Mouse (Mus musculus): ENCODE results near the gene Cbfb. TPM values are rescaled to one million over a fixed set of nuclear protein-coding genes. Genes with fewer than 3 reads are reported as not detected.
A peak's percentile ranks its signal among the peaks of the same experiment; 100 is the strongest.

The Cbfb gene
- 14.0 and 14.7 TPM in 2 replicates for polyA plus RNA-seq (2012; ENCODE audit: insufficient read depth, insufficient read length, missing spikeins)

DNA sequence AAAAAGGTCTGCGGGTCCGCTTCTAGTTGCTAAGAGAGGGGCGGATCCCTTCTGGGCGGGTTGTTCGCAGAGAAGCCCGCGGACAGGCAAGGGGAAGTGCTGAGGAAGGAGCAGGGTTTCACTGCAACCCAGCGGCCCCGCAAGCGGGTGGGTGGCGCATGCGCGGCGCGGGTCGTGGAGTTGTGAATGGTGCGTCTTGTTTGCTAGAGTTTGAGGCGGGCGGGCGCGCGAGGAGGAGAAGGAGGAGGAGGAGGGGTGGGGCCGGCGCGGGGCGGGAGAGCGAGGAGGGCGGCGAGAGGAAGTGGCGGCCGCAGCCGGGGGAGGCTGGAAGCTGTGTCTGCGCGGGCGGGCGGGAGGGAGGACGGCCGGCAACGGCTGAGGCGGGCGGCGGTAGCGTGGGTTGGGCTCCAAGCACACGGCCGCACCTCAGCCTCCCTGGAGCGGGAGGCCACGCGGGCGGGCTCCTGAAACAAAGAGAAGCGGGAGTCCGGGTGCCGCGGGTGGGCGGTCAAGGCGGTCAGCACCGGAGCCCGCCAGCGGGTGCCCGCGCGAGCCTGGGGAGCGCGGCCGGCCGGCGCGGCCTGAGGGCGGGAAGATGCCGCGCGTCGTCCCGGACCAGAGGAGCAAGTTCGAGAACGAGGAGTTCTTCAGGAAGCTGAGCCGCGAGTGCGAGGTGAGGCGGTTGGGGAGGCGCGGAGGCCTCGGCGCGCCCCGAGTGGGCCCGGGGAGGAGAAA lies at the start of gene Cbfb:
TSS of gene Cbfb (plus strand) at position 294 of the 735 bp plus-strand sequence.
- Histone ChIP-seq H3K27ac (replicated peaks; ENCODE audit: low read depth, low read length) (peak within 1 kb of the TSS; percentile 89), H3K4me3 (ENCODE audit: insufficient read depth, low read depth, low read length) (peak within 1 kb of the TSS; percentile 67), H3K4me1 (ENCODE audit: control insufficient read depth, insufficient read depth, insufficient read length, low read length) (no peaks in the 10 kb centered on the region; the same call in 1 of the 2 replicates)

DNA sequence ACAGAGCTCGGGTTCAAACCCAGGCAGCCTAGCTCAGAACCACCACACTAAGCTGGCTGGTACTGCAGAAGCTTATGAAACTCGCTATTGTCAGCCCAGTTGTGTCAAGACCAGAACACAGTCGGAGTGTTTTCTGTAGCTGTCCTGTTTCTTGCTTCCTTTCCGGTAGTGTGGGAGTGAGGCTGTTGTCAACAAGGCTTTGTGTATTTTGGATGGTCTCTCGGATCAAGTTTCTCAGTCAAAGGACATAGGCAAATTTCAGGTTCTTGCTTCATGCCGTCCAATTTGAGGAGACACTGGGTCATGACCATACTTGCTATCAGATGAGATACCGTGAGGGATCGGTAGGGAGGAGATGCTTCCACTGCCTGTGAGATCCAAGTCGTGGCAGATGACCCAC lies 40.6 kb upstream of the Cbfb start:
- no peak overlapping the region for H3K4me3 ChIP-seq (ENCODE audit: insufficient read depth, low read depth, low read length)
- no peaks in the 10 kb centered on the region for H3K4me1 ChIP-seq (ENCODE audit: control insufficient read depth, insufficient read depth, insufficient read length, low read length)
- no peak overlapping the region for H3K27ac ChIP-seq (replicated peaks; ENCODE audit: low read depth, low read length)

- no peak within 1 kb of the TSS for H3K4me3 ChIP-seq (ENCODE audit: insufficient read depth, low read depth, low read length)
- no peaks in the 10 kb centered on the region for H3K4me1 ChIP-seq (ENCODE audit: control insufficient read depth, insufficient read depth, insufficient read length, low read length)
- H3K27ac ChIP-seq (replicated peaks; ENCODE audit: low read depth, low read length), result no peak within 1 kb of the TSS
Observed at GRCm38 (mm10) chr8:105131509-105131908, 39.0 kb upstream of the Cbfb start, which contains the start of gene Ces4a. Ces4a (plus strand) TSS chr8:105131800.

GRCm38 (mm10) chr8:105138423-105138822 lies 32.1 kb upstream of the Cbfb start:
- Histone ChIP-seq H3K4me3 (ENCODE audit: insufficient read depth, low read depth, low read length) (no peak overlapping the region), H3K27ac (replicated peaks; ENCODE audit: low read depth, low read length) (no peak overlapping the region), H3K4me1 (ENCODE audit: control insufficient read depth, insufficient read depth, insufficient read length, low read length) (no peaks in the 10 kb centered on the region)

GRCm38 (mm10) chr8:105142395-105142794 lies 28.1 kb upstream of the Cbfb start:
- Histone ChIP-seq H3K27ac (replicated peaks; ENCODE audit: low read depth, low read length) (no peak overlapping the region), H3K4me1 (ENCODE audit: control insufficient read depth, insufficient read depth, insufficient read length, low read length) (no peaks in the 10 kb centered on the region), H3K4me3 (ENCODE audit: insufficient read depth, low read depth, low read length) (no peak overlapping the region)

DNA sequence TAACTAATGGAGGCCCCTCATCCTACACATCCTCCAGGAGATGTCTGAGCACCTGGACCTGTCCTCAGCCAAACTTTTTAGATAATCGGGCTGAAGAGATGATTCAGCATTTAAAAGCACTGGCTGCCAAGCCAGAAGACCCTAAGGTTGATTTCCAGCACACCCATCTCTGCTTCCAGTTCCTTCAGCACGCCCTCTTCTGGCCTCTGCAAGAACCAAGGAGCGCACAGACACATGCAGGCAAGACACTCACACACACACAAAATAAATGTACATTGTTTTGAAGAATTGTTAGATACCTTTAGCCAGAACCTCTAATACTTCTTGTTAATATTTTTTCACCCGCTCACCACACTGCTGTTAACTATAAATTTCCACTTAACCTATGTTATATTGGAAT lies 18.8 kb upstream of the Cbfb start:
- Histone ChIP-seq H3K4me1 (ENCODE audit: control insufficient read depth, insufficient read depth, insufficient read length, low read length) (peaks cover 4% of the 10 kb centered on the region; the same call in 1 of the 2 replicates), H3K4me3 (ENCODE audit: insufficient read depth, low read depth, low read length) (no peak overlapping the region), H3K27ac (replicated peaks; ENCODE audit: low read depth, low read length) (no peak overlapping the region)

GRCm38 (mm10) chr8:105152623-105153398 lies 17.7 kb upstream of the Cbfb start:
- Histone ChIP-seq H3K4me1 (ENCODE audit: control insufficient read depth, insufficient read depth, insufficient read length, low read length) (peaks cover 4% of the 10 kb centered on the region; the same call in 1 of the 2 replicates), H3K27ac (replicated peaks; ENCODE audit: low read depth, low read length) (no peak overlapping the region), H3K4me3 (ENCODE audit: insufficient read depth, low read depth, low read length) (peak overlapping the region; percentile 38)

DNA sequence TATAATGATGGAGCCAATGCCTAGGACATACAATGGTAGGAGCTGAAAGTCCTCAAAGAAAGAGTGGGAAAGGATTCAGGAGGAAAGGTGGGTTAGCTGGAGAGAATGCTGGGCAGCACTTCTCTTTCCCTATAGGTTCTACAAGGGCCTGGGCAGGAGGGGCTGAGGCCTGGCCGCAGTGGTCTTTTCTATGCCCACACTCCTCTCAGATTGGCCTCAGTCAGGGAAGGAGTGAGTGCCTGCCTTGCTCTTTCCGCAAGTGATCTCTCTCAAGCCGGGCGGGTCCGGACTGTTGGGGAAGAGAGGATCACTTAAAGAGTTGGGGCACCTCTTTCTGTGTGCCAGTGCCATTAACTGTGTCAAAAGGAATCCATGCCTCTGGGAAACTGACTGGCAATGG lies 16.2 kb upstream of the Cbfb start:
- peaks cover 4% of the 10 kb centered on the region; the same call in 1 of the 2 replicates for H3K4me1 ChIP-seq (ENCODE audit: control insufficient read depth, insufficient read depth, insufficient read length, low read length)
- H3K4me3 ChIP-seq (ENCODE audit: insufficient read depth, low read depth, low read length), result no peak overlapping the region

DNA sequence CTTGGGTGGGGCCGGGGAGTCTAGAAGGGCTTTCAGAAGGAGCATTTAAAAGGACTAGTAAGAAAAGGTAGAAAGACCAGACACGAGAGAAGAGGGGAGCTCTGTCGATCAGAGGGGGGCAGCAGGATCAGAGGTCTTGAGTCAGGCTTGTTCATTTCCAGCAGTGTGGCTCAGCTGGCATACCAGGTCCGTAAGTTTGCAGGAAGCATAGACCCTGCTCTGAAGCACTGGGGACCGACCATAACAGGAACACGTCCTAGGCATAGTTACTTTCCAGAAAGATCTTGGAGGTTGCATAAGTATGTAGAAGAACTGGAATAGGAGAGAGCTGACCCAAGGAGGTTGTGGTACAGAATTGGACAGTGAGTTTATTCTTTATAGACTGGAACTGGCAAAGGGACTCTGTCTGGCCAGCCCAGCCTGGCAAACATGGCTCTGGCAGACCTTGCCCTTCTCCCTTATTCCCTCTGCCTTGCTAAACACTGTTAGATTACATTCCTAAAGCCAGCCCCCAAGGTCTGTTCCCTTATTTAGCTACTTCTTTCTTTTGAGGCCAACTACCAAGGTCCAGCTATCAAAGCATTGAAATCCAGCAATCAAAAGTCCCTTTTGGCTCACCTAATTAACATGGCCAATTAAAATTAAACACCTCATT lies 15.3 kb upstream of the Cbfb start:
- peaks cover 4% of the 10 kb centered on the region; the same call in 1 of the 2 replicates for H3K4me1 ChIP-seq (ENCODE audit: control insufficient read depth, insufficient read depth, insufficient read length, low read length)
- H3K27ac ChIP-seq (replicated peaks; ENCODE audit: low read depth, low read length), result no peak overlapping the region

More for the DNA sequence above, 16.2 kb upstream of the Cbfb start:
- no peak overlapping the region for H3K27ac ChIP-seq (replicated peaks; ENCODE audit: low read depth, low read length)

GRCm38 (mm10) chr8:105157555-105157954 lies 12.9 kb upstream of the Cbfb start:
- H3K4me3 ChIP-seq (ENCODE audit: insufficient read depth, low read depth, low read length), result no peak overlapping the region
- no peak overlapping the region for H3K27ac ChIP-seq (replicated peaks; ENCODE audit: low read depth, low read length)

More for the DNA sequence above, 15.3 kb upstream of the Cbfb start:
- no peak overlapping the region for H3K4me3 ChIP-seq (ENCODE audit: insufficient read depth, low read depth, low read length)

GRCm38 (mm10) chr8:105158084-105158483 lies 12.4 kb upstream of the Cbfb start:
- Histone ChIP-seq H3K4me3 (ENCODE audit: insufficient read depth, low read depth, low read length) (no peak overlapping the region), H3K4me1 (ENCODE audit: control insufficient read depth, insufficient read depth, insufficient read length, low read length) (peaks cover 9% of the 10 kb centered on the region; the same call in 1 of the 2 replicates), H3K27ac (replicated peaks; ENCODE audit: low read depth, low read length) (no peak overlapping the region)

More at GRCm38 (mm10) chr8:105157555-105157954, 12.9 kb upstream of the Cbfb start:
- H3K4me1 ChIP-seq (ENCODE audit: control insufficient read depth, insufficient read depth, insufficient read length, low read length), result peaks cover 9% of the 10 kb centered on the region; the same call in 1 of the 2 replicates

DNA sequence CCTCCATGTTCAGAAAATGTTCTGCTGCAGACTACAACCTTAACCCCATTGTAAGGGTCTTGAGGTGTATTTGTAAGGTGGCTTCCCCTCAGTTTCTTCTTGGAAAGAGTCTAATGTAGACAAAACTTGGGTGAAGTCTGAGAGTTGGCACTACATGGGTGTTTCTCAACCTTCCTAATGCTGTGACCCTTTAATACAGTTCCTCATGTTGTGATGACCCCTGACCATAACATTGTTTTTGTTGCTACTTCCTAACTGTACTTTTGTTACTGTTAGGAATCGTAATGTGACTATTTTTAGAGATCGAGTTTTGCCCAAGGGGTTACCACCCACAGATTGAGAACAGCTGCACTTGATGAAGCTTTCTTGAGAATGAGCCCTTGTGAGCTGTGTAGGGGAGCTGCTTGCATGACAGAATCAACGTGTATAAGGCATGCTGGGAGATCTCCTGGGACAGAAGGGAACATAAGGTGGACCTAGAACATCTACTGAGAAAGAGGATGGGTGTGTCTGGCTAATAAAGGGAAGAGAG lies 9.3 kb upstream of the Cbfb start:
- H3K4me3 ChIP-seq (ENCODE audit: insufficient read depth, low read depth, low read length), result no peak overlapping the region
- no peak overlapping the region for H3K27ac ChIP-seq (replicated peaks; ENCODE audit: low read depth, low read length)
- H3K4me1 ChIP-seq (ENCODE audit: control insufficient read depth, insufficient read depth, insufficient read length, low read length), result peaks cover 5% of the 10 kb centered on the region; the same call in 1 of the 2 replicates

GRCm38 (mm10) chr8:105164272-105164902 lies 6.1 kb upstream of the Cbfb start:
- H3K4me1 ChIP-seq (ENCODE audit: control insufficient read depth, insufficient read depth, insufficient read length, low read length), result peaks cover 5% of the 10 kb centered on the region; the same call in 1 of the 2 replicates
- H3K27ac ChIP-seq (replicated peaks; ENCODE audit: low read depth, low read length), result no peak overlapping the region
- no peak overlapping the region for H3K4me3 ChIP-seq (ENCODE audit: insufficient read depth, low read depth, low read length)

- Histone ChIP-seq H3K4me1 (ENCODE audit: control insufficient read depth, insufficient read depth, insufficient read length, low read length) (peaks cover 5% of the 10 kb centered on the region; the same call in 1 of the 2 replicates), H3K4me3 (ENCODE audit: insufficient read depth, low read depth, low read length) (no peak overlapping the region), H3K27ac (replicated peaks; ENCODE audit: low read depth, low read length) (no peak overlapping the region)
Observed at GRCm38 (mm10) chr8:105165191-105165590, 5.3 kb upstream of the Cbfb start.
